Mouse (Mus musculus): ENCODE data around the gene Ssr2.

Ssr2 gene

GRCm38 (mm10) chr3:88542486-88542885 lies 33.2 kb upstream of the Ssr2 start:
- no peak for DNase-seq

- DNase-seq = no peak
Measured at GRCm38 (mm10) chr3:88543174-88543573, 32.5 kb upstream of the Ssr2 start.

- DNase-seq = no peak
Measured at GRCm38 (mm10) chr3:88543651-88544410, 31.8 kb upstream of the Ssr2 start.

GRCm38 (mm10) chr3:88544514-88544913 lies 31.2 kb upstream of the Ssr2 start:
- DNase-seq = no peak

GRCm38 (mm10) chr3:88544955-88545591 lies 30.6 kb upstream of the Ssr2 start:
- DNase-seq = peak; percentile 90

- peak; percentile 89 for DNase-seq
Measured at GRCm38 (mm10) chr3:88546674-88547418, 28.8 kb upstream of the Ssr2 start.

GRCm38 (mm10) chr3:88548180-88548917 lies 27.3 kb upstream of the Ssr2 start, which contains the start of gene Rab25:
Gene Rab25, minus strand, starts transcription at chr3:88548300.
- peak; percentile 90 for DNase-seq

GRCm38 (mm10) chr3:88551586-88551985 lies 24.1 kb upstream of the Ssr2 start:
- no peak for DNase-seq

GRCm38 (mm10) chr3:88552082-88552645 lies 23.5 kb upstream of the Ssr2 start:
- DNase-seq = no peak

GRCm38 (mm10) chr3:88552676-88553524 lies 22.8 kb upstream of the Ssr2 start, which contains the start of gene Lamtor2:
Gene Lamtor2, minus strand, starts transcription at chr3:88553074.
- DNase-seq = peak; percentile 100

- peak; percentile 99 for DNase-seq
Measured at GRCm38 (mm10) chr3:88553525-88553879, 22.2 kb upstream of the Ssr2 start, which contains the start of gene Ubqln4. Gene Ubqln4, plus strand, starts transcription at chr3:88553758.

GRCm38 (mm10) chr3:88553880-88554586 lies 21.6 kb upstream of the Ssr2 start:
- DNase-seq = no peak

GRCm38 (mm10) chr3:88555069-88555605 lies 20.5 kb upstream of the Ssr2 start:
- DNase-seq = peak; percentile 93

GRCm38 (mm10) chr3:88555731-88556130 lies 19.9 kb upstream of the Ssr2 start:
- peak; percentile 91 for DNase-seq

GRCm38 (mm10) chr3:88556616-88557015 lies 19.1 kb upstream of the Ssr2 start:
- DNase-seq = peak; percentile 87

GRCm38 (mm10) chr3:88559596-88559995 lies 16.1 kb upstream of the Ssr2 start:
- DNase-seq = peak; percentile 87

- peak; percentile 89 for DNase-seq
Measured at GRCm38 (mm10) chr3:88561989-88562388, 13.7 kb upstream of the Ssr2 start.

- peak; percentile 86 for DNase-seq
Measured at GRCm38 (mm10) chr3:88563442-88563841, 12.2 kb upstream of the Ssr2 start.

GRCm38 (mm10) chr3:88563966-88564365 lies 11.7 kb upstream of the Ssr2 start:
- peak; percentile 88 for DNase-seq

- DNase-seq = peak; percentile 94
Measured at GRCm38 (mm10) chr3:88566116-88566515, 9.6 kb upstream of the Ssr2 start.
